Mouse (Mus musculus): ENCODE measurements around the gene Tex9. TPM values are rescaled to one million over a fixed set of nuclear protein-coding genes. Genes with fewer than 3 reads are reported as not detected.
A peak's percentile ranks its signal among the peaks of the same experiment; 100 is the strongest.

Gene Tex9
- 1 to 10 TPM; 6.3 to 8.1 TPM for total RNA-seq (2021)
- long read RNA-seq, partial matches to known transcripts, result 2 of 3 reads
- long read RNA-seq, other reads (novel, unspliced or antisense), result 1 of 3 reads

DNA sequence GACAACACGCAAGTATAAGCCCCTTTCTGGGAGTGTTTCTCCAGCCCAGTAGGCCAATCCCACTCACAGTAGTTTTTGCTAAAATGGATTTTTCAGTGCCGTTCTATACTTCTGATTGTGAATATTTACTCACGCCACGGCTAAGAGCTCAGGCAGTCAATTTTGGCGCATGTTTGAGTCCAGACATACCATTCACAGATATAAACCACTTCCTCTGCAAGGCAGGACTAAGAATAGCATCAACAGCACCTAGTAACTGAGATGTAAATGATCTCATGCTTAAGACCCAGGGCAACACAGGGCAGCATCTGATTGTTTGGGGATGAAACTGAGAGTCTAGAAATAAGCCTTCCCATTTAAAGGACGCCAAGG is at the start of gene Tex9:
Gene Tex9 (minus strand): TSS at position 19 of the 372 bp plus-strand sequence.
- DNase-seq (ENCODE audit: low spot score in 2 of 2), result no peak

DNA sequence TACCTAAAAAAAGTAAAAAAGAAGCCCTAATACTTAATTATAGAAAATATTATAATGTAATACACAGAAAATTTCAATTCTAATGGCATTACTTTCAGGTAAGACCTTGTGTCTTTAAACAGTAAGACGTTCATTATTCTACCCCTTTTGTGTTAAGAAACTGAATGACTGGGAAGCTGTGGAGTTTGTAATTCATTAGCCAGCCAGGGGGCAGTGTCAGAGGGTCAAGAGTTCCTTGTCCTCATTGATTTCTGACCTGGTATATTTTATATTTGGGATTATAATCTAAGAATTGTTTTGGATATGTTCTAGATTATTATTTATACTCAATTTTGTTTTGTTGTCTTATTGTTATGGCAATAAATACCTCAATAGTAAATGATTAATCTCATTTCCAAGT is 45.1 kb upstream of the Tex9 start:
- DNase-seq (ENCODE audit: low spot score in 2 of 2), result no peak

DNA sequence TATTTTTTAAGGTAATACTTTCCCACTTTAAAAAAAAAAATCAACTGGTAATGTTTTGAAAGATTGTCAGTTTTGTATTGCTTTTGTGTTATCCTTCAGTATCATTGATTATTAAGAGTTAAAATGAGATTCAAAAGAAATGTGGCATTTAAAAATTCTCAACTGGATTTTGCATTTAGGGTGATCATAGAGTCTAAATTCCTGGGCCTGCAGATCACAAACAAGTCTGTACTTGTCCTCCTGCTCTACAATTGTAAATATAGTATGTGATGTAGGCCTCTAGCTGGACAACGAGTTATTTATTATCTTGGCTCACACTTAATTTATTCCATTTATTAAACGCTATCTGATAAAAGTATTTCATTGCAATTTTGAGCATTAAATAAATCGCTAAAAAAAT is 43.4 kb upstream of the Tex9 start:
- no peak for DNase-seq (ENCODE audit: low spot score in 2 of 2)

DNA sequence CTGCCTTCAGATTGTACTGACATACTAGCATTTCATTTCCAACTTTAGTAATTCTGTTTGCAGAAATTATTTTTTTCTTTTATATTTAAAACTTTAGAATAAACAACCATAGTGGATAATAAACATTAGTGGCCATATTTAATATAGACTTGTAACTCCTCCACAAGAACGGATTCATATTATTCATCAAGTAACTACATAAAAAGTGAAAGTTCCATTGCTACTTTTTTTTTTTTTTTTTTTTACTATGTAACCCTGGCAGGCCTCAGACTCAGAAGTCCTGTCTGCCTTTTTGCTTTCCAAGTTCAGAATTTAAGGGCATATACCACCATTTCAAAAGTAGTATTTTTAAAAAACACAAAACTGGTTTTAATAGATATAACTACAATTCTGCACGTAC is 43.0 kb upstream of the Tex9 start:
- no peak for DNase-seq (ENCODE audit: low spot score in 2 of 2)

DNA sequence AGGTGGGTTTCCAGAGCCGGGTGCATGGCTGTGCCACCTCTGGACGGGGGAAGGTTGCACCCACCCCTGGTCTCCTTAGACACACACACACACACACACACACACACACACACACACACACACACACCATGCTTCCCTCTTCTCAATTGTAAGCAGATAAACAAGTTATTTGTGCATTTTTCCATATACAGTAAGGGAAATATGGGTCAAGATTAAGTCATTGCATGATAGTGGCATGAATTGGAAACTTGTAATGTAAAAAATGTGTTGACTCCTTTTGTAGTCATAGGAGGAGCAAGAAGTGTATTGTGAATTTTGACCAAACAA is 41.0 kb upstream of the Tex9 start:
- DNase-seq (ENCODE audit: low spot score in 2 of 2), result no peak

DNA sequence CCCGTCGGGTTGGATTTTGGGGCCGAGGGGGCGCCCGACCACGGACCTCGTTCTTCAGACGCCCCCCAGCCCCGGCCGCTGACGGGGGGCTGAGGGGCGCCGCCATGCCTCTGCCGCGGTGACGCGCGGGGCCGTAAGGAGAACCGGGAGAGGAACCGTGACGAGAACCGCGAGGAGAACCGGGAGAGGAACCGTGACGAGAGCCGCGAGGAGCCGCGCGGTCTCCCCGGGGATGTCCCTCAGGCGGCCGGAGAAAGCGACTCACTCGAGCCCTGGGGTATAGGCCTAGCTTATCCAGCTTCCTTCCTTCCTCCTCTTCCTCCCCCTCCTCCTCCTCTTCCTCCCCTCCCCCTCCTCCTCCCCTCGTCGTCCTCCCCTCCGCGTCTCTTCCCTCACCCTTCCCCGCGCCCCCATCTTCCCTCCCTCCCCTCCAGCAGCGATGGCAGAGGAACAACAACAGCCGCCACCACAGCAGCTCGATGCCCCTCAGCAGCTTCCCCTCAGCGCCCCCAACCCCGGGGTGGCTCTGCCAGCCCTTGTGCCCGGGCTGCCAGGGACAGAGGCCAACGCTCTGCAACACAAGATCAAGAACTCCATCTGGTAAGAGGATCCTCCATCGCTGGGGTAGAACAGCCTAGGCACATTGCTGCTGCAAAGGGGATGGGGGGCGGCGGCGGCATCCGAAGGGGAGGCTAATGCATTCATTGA is 40.5 kb upstream of the Tex9 start:
- DNase-seq (ENCODE audit: low spot score in 2 of 2), result peak; percentile 26 to 50

DNA sequence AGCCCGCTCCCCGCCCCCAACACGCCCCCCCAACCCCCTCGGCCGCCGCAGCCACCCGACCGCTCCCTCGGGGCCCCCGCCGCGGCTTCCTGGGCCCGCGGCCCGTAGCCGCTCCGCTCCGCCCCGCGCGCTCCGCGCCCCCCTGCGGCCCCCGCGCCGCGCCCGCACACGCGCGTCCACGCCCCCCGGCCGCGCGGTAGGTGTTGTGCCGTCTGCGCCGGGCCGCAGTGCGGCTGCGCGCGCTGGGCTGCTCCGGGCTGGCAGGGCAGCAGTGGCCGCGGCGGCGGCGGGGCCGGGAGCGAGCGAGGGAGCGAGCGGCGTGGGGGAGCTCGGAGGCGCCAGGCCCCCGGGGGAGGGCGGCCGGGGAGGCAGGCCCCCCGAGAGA is 40.0 kb upstream of the Tex9 start, which contains the start of gene Rfx7:
Gene Rfx7 (plus strand): TSS at position 245 of the 385 bp plus-strand sequence.
- peak; percentile 57 to 79 for DNase-seq (ENCODE audit: low spot score in 2 of 2)

DNA sequence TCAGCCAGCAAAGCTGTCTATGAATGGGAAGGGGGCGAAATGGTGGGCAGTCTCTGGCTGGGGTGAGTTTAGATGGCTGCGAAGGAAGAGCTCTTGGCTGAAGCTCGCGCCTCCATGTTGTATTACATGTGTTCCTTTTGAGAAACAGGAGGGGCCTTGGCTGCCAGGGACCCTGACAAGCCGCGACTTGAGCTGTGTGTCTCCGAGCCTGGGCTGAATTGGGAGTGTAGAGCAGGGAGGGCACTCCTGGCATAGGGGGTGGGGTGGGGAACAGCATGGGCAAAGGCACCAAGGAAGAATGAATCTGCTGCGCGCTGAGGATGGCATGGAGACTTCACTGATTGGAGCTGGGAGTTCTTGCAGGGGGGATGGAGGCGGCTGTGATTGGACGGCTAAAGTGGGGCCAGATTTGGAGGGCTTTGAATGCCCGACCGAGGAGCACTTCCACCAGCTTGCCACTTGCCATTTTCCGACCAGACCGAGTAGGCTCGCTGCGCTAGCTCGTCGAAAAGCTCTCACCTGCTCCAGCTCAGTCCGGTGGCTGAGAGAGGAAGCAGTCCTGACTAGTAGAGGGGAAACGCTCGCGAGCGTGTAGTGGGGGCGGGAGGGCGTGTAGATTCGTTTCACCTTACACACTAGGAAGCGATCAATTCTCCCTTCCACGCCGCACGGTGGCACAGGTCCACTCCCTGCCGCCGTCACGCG is 39.4 kb upstream of the Tex9 start:
- DNase-seq (ENCODE audit: low spot score in 2 of 2), result peak; percentile 77 to 84

DNA sequence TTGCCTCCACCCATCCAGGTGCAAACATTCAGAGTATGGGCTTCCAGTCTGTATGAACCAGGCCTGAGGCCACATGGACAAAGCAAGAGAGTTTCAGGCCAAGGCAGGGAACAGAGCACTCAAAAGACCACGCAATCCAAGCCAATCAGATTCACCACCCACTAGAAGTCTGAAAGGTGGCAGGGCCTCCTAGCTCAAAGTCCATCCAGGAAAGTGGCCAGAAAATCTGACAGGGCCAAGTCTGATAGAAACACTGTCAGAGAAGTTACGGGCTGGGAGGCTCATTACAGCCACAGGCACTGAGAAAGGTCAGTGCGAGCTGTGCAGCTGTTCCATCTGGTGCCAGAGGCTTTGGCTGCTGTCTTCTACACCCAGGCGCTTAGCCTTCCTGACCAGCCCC is 38.8 kb upstream of the Tex9 start:
- peak in 1 of 2 experiments; percentile 4 for DNase-seq (ENCODE audit: low spot score in 2 of 2)

DNA sequence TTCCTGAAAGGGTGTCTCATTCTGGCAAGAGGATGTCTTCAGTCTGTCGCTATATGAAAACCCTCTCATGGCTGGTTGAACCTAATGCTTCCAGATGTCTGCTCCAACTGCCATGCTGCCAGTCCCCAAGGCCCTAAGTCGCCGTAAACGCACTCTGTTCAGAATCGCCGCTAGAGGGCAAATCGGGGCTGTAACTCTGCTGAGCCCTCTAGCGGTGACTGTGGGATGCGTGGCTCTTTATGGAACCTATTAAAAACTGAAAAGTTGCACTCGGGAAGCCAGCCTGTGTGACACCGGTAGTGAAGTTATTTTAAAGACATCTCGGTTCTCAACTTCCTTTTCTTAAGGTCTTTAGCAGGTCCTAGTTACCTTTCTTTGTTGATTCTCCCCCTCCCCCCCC is 38.2 kb upstream of the Tex9 start:
- DNase-seq (ENCODE audit: low spot score in 2 of 2), result peak; percentile 77 to 92

DNA sequence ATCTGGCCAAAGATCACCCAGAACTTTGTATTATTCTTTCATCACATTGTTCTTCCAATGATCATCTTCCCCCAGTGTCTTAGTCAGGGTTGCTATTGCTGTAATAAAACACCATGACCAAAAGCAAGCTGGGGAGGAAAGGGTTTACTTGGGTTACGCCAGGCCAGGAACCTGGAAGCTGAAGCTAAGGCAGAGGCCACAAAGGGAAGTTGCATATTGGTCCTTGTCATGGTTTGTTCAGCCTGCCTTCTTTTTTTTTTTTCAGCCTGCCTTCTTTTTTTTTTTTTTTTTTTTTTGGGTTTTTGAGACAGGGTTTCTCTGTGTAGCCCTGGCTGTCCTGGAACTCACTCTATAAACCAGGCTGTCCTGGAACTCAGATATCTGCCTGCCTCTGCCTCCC is 34.1 kb upstream of the Tex9 start:
- DNase-seq (ENCODE audit: low spot score in 2 of 2), result no peak

DNA sequence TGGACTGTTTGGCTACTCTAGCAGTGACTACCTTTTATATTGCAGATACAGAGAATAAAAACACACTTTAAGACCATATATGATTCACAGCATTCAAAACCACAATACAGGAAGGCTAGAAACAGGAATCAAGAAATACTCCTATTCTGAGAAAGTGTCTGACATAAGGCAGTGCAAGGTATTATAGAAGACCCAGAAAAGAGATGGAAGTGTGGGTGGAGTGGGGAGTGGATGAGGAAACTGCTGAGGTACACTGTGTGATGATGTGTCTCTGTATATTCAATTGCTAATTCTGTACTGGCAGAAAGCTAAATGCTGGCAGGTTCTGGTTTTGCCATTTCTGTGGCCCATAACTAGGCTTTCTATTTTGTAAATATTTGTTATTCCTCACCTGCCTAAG is 28.8 kb upstream of the Tex9 start:
- no peak for DNase-seq (ENCODE audit: low spot score in 2 of 2)

DNA sequence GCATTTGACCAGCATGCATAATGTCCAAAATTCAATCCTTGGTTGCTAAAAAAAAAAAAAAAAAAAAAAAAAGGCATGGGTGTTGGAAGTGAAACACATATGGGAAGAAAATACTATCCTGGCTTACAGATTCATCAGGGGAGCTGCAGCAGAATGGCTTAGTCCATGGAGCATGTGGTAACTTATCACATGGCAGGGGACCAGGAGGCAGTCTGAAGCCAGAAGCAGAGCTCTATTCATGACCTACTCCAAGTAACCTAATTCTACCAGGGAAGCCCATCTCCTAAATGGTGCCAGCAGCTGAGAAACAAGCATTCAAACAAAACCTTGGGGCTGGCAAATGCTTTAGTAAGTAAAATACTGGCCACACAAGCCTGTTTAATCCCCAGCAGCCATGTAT is 27.2 kb upstream of the Tex9 start:
- DNase-seq (ENCODE audit: low spot score in 2 of 2), result no peak

DNA sequence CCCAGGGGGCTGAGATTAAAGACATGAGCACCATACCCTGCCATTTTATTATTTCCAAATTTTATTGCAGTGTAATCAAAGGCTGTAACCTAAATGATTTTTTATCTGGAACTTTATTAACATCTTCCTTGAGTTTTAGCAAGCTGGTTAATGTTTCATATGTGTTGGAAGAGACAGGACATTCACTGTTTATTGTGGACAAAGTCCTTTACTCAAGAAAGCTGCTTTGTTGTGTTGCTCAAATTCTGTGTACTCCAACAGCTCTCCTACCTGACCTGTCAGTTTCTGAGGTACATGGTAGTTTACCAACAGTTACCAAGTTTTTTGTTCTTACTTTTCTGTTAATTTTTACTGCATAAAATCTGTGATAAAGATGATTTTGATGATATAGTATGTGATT is 23.4 kb upstream of the Tex9 start:
- no peak for DNase-seq (ENCODE audit: low spot score in 2 of 2)

DNA sequence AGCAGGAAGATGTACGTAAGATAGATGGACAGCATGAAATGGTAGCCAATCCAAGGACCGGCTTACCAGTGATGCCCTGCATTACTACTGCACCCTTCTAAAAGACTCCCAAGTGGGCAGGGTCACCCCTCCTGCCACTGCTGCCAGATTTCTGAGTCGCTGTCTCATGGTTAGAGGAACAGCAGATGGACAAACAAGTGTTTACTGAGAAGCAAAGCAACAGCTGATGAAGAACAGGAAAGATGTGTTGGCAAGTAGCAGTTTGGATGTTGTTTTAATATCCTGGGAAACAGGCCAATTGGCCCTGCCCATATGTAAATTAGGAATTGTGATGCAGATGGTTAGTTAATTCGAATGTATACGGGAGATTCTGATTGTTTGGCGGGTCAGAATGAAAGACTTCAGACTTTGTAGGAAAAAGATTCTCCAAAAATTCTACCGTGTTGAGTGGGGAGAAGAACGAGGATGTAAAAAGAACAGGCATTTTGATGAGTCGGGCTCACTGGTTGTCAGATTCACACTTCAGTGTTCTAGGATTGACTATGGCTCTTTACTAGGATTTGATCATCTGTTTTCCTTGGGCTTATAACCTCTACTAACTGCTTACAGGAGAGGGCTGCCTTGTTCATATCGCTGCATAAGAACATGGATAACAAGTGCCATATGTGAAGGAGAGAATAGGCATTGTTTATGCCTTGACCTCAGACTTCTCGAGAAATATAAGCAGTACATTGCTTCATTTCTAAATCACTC is 20.4 kb upstream of the Tex9 start:
- DNase-seq (ENCODE audit: low spot score in 2 of 2), result peak in 1 of 2 experiments; percentile 15

DNA sequence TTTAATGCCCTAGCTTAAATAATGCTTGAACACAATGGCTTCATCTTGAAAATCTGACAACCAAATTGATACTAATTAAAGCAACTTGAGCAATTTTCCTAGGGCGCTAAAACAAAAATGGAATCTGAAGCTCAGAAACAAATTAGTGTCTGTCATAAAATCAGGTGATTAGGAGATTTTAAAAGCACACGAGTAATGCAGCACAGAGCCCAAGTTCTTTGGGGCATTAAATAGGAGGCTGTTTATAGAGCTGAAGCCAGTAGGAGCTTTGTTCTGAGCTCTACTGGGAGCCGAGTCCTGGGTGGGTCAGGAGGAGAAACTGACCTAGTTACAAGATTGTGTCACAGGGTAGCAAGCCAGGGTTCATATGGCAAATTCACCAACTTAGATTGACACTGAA is 5.2 kb upstream of the Tex9 start:
- DNase-seq (ENCODE audit: low spot score in 2 of 2), result no peak

DNA sequence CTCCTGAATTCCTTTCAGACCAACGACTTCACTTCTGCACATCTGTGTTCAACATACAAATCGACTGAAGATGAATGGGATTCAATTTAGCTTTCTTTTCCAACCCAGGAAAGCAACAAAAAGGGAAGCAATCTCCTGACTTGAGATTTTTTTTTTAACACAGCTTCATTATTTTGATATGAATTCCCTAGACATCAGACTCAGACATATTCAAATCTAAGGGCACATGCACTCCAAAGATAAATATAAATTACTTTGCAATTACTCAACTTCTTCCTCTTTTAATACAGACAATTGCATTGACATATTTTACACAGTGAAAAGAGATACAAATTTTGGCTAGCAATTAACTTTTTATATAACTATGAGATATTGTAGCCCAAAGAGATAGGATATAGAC is 4.7 kb upstream of the Tex9 start:
- DNase-seq (ENCODE audit: low spot score in 2 of 2), result no peak

DNA sequence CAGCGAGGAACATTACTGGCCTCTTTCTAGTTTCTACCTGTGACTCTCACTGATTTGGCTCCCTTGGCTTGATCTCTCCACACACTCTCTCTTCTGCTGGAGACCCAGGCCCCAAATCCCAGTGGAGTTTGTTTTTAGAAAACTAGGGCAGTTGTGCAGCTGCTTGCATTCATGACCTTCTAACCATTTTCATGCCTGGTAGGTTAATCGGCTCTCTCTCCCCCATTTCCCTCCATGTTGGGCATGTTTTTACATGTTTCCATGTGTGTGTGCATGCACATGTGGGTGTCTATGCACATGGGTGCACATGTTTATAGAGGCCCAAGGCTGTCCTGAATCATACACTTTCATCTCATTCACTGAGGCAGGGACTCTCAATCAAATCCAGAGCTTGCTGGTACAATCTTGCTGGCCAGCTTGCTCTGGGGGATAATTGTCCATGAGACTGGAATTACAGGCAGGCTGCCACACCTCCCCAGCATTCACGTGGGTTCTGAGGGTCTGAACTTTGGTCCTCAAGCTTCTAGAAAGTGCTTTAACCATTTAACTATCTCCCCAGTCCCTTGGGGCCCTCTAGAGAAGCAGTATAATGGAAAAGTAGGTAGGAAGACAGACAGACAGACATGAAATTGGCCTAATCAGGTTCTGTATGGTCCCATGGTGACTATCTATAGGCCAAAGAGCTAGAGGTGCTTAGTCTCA is 2.1 kb upstream of the Tex9 start:
- no peak for DNase-seq (ENCODE audit: low spot score in 2 of 2)

DNA sequence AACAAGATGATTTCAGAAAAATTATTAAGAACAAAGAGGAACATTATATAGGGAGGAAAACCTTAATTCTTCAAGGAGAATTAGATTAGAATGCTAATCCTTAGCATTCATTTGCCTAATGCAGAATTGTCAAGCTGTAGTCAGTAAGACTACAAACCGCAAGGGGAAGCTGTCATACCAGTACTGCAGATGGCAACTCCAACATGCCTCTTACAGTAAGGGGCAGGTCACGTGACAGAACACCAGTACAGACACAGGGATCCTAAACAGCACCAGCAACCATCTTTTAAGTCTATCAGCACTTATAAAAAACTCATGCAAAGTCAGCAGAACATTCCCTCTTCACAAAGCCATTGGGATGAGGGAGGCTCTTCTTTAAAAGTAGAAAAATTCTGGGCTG is 1.5 kb upstream of the Tex9 start:
- DNase-seq (ENCODE audit: low spot score in 2 of 2), result no peak

DNA sequence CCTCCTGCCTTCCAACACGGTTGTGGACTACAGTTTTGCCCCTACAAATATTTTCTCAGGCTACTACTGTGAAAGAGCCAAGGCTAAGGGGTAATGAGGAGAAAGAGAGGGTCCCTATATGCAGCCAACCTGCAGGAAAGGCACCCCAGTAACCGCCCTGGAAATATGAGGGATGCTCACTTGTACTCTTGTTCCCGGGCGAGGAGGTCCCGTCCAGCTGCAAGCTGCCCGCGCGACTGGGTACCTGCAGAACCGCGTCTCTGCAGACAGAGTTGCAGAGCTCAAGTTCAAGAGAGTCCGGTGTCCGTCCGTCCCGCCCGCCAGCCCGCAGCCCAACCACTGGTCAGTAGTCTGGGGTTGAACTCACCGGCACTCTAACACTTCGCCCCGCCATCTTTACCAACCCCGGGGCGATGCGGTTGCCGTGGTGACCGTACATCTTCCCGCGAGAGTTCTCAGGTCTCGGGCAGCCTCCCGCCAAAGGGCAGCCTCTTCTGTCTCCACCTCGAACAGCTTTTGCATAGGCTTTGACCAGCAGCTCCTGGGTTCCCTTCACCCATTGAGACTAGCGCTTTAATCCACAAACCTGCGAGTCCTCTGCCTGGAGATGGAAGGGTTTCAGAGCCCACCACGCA is 336 bp downstream of the Tex9 start:
- DNase-seq (ENCODE audit: low spot score in 2 of 2), result peak; percentile 57 to 82

DNA sequence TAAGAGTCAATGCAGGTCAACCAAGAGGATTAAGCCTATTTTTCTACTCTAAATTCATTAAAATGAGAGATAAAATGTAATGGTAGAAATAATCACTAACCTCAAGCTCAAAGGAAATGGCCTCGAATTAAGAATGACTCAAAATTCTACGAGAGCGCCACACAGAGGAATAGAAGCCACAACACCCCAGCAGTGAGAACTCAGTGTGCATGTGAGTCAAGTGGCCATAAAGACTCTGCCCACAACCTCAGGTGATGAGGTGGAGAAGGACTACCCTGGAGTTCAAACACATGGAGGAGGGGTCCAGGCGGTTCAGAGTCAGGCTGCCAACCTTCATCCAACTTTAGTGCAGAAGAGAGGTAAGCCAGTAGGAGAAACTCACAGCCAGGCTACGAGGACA is 2.9 kb downstream of the Tex9 start:
- no peak for DNase-seq (ENCODE audit: low spot score in 2 of 2)

All from layer of hippocampus, adult 18-20 months (tissue).